Mouse (Mus musculus) urinary bladder, postnatal 0 days (tissue): ENCODE measurements around the gene Dpp9. TPM values are rescaled to one million over a fixed set of nuclear protein-coding genes. Genes with fewer than 3 reads are reported as not detected.

Experiments used
- microRNA counts: library from miRNA; unstranded; fragments of <30 nt; microRNA quantifications from one replicate; lab custom pipeline; 2016
- microRNA-seq: library from miRNA; unstranded; fragments of <30 nt; microRNA quantifications from one replicate; pipeline ENCODE4, GENCODE M21; 2016
- polyA plus RNA-seq: library from polyadenylated mRNA; unstranded; fragments of >200 nt; fragmentation: Nextera tagmentation; extraction: Ambion mirVana; gene quantifications from 2 replicates; pipeline ENCODE4 v1.2.1, GENCODE M21; 2015

Gene Dpp9
- 18.3 and 21.8 TPM in 2 replicates for polyA plus RNA-seq

GRCm38 (mm10) chr17:56218377-56219191 is at the start of gene Dpp9:
Gene Dpp9 (minus strand): TSS chr17:56218905.

GRCm38 (mm10) chr17:56256239-56256881 is 37.7 kb upstream of the Dpp9 start, which contains the start of gene Fem1a:
Gene Fem1a (plus strand): TSS chr17:56256810.

GRCm38 (mm10) chr17:56183658-56184103 is 35.0 kb downstream of the Dpp9 start, which contains the start of gene Mydgf:
Gene Mydgf (minus strand): TSS chr17:56183920.

GRCm38 (mm10) chr17:56162231-56162774 is 56.4 kb downstream of the Dpp9 start, which contains the start of gene Tnfaip8l1:
Gene Tnfaip8l1 (plus strand): TSS chr17:56162477.

GRCm38 (mm10) chr17:56139858-56140595 is 78.7 kb downstream of the Dpp9 start, which contains the start of gene Sema6b:
Gene Sema6b (minus strand): TSS chr17:56140343.

MicroRNAs encoded within 50 kb of the gene (microRNA counts, 519-probe panel; counts per million panel counts)
- microRNA mmu-miR-7b (lab: Ali Mortazavi, UCI) = 2,161 counts per million, percentile 27 among the panel's probes with 10 or more counts

Small RNA genes within 50 kb of the gene (microRNA-seq; reads per million reads assigned to microRNA genes)
- gene Gm44397 (not detected), gene Mir7b (13.0 reads per million, percentile 22 among the genes with 10 or more reads in this experiment)

Other genes with a start within 250 kb of the Dpp9 start
- gene Shd, start 248.4 kb downstream of the Dpp9 start, polyA plus RNA-seq = 0.92 and 1.1 TPM in 2 replicates
- gene Fsd1, start 232.4 kb downstream of the Dpp9 start, polyA plus RNA-seq = 0.73 and 0.79 TPM in 2 replicates
- gene Stap2, start 213.3 kb downstream of the Dpp9 start, polyA plus RNA-seq = 19.1 and 20.0 TPM in 2 replicates
- 32.2 and 34.7 TPM in 2 replicates for gene Mpnd, start 213.2 kb downstream of the Dpp9 start, polyA plus RNA-seq
- 85.7 and 100 TPM in 2 replicates for gene Sh3gl1, start 182.3 kb downstream of the Dpp9 start, polyA plus RNA-seq
- 4.9 and 7.4 TPM in 2 replicates for gene Chaf1a, start 178.5 kb downstream of the Dpp9 start, polyA plus RNA-seq
- 43.9 and 47.2 TPM in 2 replicates for gene Ubxn6, start 143.9 kb downstream of the Dpp9 start, polyA plus RNA-seq
- gene Hdgfl2, start 139.3 kb downstream of the Dpp9 start, polyA plus RNA-seq = 53.5 and 57.9 TPM in 2 replicates
- gene Plin4, start 109.1 kb downstream of the Dpp9 start, polyA plus RNA-seq = 13.1 and 16.2 TPM in 2 replicates
- gene Plin5, start 101.3 kb downstream of the Dpp9 start, polyA plus RNA-seq = 0.14 and 0.21 TPM in 2 replicates
- gene Lrg1, start 96.9 kb downstream of the Dpp9 start, polyA plus RNA-seq = 3.4 and 7.2 TPM in 2 replicates
- gene Sema6b, start 78.6 kb downstream of the Dpp9 start, polyA plus RNA-seq = 0.37 and 0.85 TPM in 2 replicates
- 3.6 and 4.2 TPM in 2 replicates for gene Tnfaip8l1, start 56.4 kb downstream of the Dpp9 start, polyA plus RNA-seq
- gene Mydgf, start 35.0 kb downstream of the Dpp9 start, polyA plus RNA-seq = 75.0 and 82.0 TPM in 2 replicates
- 8.4 and 9.1 TPM in 2 replicates for gene Fem1a, start 37.9 kb upstream of the Dpp9 start, polyA plus RNA-seq
- gene Ticam1, start 57.9 kb upstream of the Dpp9 start, polyA plus RNA-seq = 3.3 and 3.6 TPM in 2 replicates
- gene Plin3, start 74.0 kb upstream of the Dpp9 start, polyA plus RNA-seq = 54.0 and 58.1 TPM in 2 replicates
- gene Arrdc5, start 81.4 kb upstream of the Dpp9 start, polyA plus RNA-seq = not detected in 2 replicates
- 21.7 and 31.0 TPM in 2 replicates for gene Uhrf1, start 84.4 kb upstream of the Dpp9 start, polyA plus RNA-seq
- 23.0 and 24.0 TPM in 2 replicates for gene Kdm4b, start 107.2 kb upstream of the Dpp9 start, polyA plus RNA-seq